Mouse (Mus musculus) MEL (cell line): ENCODE measurements around the gene Kif4. TPM values are rescaled to one million over a fixed set of nuclear protein-coding genes. Genes with fewer than 3 reads are reported as not detected.

ENCODE experiments used
- DNase-seq: peaks from one replicate; pipeline ENCODE4 v3.0.0; 2011; ENCODE audit warnings: low read depth, low spot score
- H3K27ac ChIP-seq: 2 replicates; pipeline ENCODE4 v1.5.1; 2012; ENCODE audit warnings: low read depth, mild to moderate bottlenecking, control low read depth, low read length, moderate library complexity; ENCODE audit not compliant: control insufficient read depth
- H3K27me3 ChIP-seq, 2 experiments: fragments of 150-350 bp in 1 of 2; sonication (generic) in 1 of 2; 2 replicates each; pipeline ENCODE4 v1.6.1; 2012; ENCODE audit warnings: low read length in 2 of 2, mild to moderate bottlenecking in 2 of 2, improper control_type of control experiment in 1 of 2, moderate library complexity in 1 of 2; ENCODE audit not compliant: insufficient read depth in 2 of 2, control insufficient read depth in 1 of 2
- H3K36me3 ChIP-seq, 2 experiments: 2 replicates each; pipeline ENCODE4 v1.6.1; 2012 to 2014; ENCODE audit warnings: low read length in 2 of 2, improper control_type of control experiment in 1 of 2, inconsistent platforms in 1 of 2, mild to moderate bottlenecking in 1 of 2; ENCODE audit not compliant: insufficient read depth in 2 of 2, control insufficient read depth in 1 of 2
- H3K4me1 ChIP-seq, 2 experiments: fragments of 150-350 bp in 1 of 2; sonication (generic) in 1 of 2; 2 replicates each; pipeline ENCODE4 v1.6.1; 2012; ENCODE audit warnings: low read length in 2 of 2, improper control_type of control experiment in 1 of 2, mild to moderate bottlenecking in 1 of 2; ENCODE audit not compliant: insufficient read depth in 2 of 2, control insufficient read depth in 1 of 2
- H3K4me3 ChIP-seq, 2 experiments: fragments of 150-350 bp in 1 of 2; sonication (generic) in 1 of 2; 2 replicates each; pipeline ENCODE4 v1.5.1; 2012; ENCODE audit warnings: low read depth in 2 of 2, low read length in 2 of 2, mild to moderate bottlenecking in 2 of 2, moderate library complexity in 2 of 2, control low read depth in 1 of 2, improper control_type of control experiment in 1 of 2; ENCODE audit not compliant: control insufficient read depth in 1 of 2, insufficient read depth in 1 of 2
- H3K79me2 ChIP-seq: 2 replicates; pipeline ENCODE4 v1.6.1; 2012; ENCODE audit warnings: mild to moderate bottlenecking, low read length, moderate library complexity; ENCODE audit not compliant: control insufficient read depth, poor library complexity, insufficient read depth
- H3K9ac ChIP-seq: 2 replicates; pipeline ENCODE4 v1.6.1; 2012; ENCODE audit warnings: low read depth, mild to moderate bottlenecking, control low read depth, low read length, moderate library complexity; ENCODE audit not compliant: control insufficient read depth, poor library complexity, severe bottlenecking
- H3K9me3 ChIP-seq: fragments of 150-350 bp; sonication (generic); replicated peaks from 2 replicates; pipeline ENCODE4 v1.6.1; 2012; ENCODE audit warnings: mild to moderate bottlenecking, low read length, improper control_type of control experiment, moderate library complexity; ENCODE audit not compliant: insufficient read depth
- CHD1 ChIP-seq: IDR thresholded peaks from 2 replicates; pipeline ENCODE4 v1.6.1; 2012; ENCODE audit warnings: low read depth, mild to moderate bottlenecking, inconsistent platforms, low read length, improper control_type of control experiment
- CTCF ChIP-seq, 3 experiments: IDR thresholded peaks in 2 of 3; conservative IDR thresholded peaks in 1 of 3; 2 replicates each; pipeline ENCODE4 v1.5.1; 2011 to 2012; ENCODE audit warnings: low read length in 3 of 3, low read depth in 2 of 3, mild to moderate bottlenecking in 2 of 3, improper control_type of control experiment in 1 of 3, inconsistent platforms in 1 of 3, mixed read lengths in 1 of 3, moderate library complexity in 1 of 3; ENCODE audit not compliant: control insufficient read depth in 1 of 3, insufficient read depth in 1 of 3, poor library complexity in 1 of 3, severe bottlenecking in 1 of 3
- E2F4 ChIP-seq: IDR thresholded peaks from 2 replicates; pipeline ENCODE4 v1.6.1; 2011; ENCODE audit warnings: low read depth, low read length, improper control_type of control experiment, borderline replicate concordance
- EP300 ChIP-seq, 2 experiments: IDR thresholded peaks; 2 replicates each; pipeline ENCODE4 v1.6.1; 2011; ENCODE audit warnings: improper control_type of control experiment in 2 of 2, low read length in 2 of 2, low read depth in 1 of 2, mild to moderate bottlenecking in 1 of 2
- GATA1 ChIP-seq: IDR thresholded peaks from 2 replicates; pipeline ENCODE4 v1.6.1; 2011; ENCODE audit warnings: low read depth, low read length, improper control_type of control experiment
- MAFK ChIP-seq: IDR thresholded peaks from 2 replicates; pipeline ENCODE4 v1.6.1; 2011; ENCODE audit warnings: low read depth, mild to moderate bottlenecking, low read length, improper control_type of control experiment, borderline replicate concordance
- MEF2A ChIP-seq: IDR thresholded peaks from 2 replicates; pipeline ENCODE4 v1.6.1; 2014; ENCODE audit warnings: low read depth, mild to moderate bottlenecking, inconsistent platforms, low read length, improper control_type of control experiment; ENCODE audit not compliant: poor library complexity, insufficient replicate concordance, severe bottlenecking; ENCODE audit errors: extremely low read depth
- MYC ChIP-seq: IDR thresholded peaks from 2 replicates; pipeline ENCODE4 v1.6.1; 2011; ENCODE audit warnings: low read depth, mild to moderate bottlenecking, low read length, improper control_type of control experiment, moderate library complexity
- NRF1 ChIP-seq: IDR thresholded peaks from 2 replicates; pipeline ENCODE4 v1.6.1; 2014; ENCODE audit warnings: low read depth, mild to moderate bottlenecking, inconsistent platforms, low read length, improper control_type of control experiment, moderate library complexity; ENCODE audit not compliant: poor library complexity, insufficient read depth, severe bottlenecking
- POLR2AphosphoS2 ChIP-seq: IDR thresholded peaks from 2 replicates; pipeline ENCODE4 v1.6.1; 2011; ENCODE audit warnings: low read length, improper control_type of control experiment
- RAD21 ChIP-seq: IDR thresholded peaks from 2 replicates; pipeline ENCODE4 v1.6.1; 2011; ENCODE audit warnings: mild to moderate bottlenecking, low read depth, low read length, improper control_type of control experiment
- SMC3 ChIP-seq: IDR thresholded peaks from 2 replicates; pipeline ENCODE4 v1.6.1; 2011; ENCODE audit warnings: low read depth, low read length, improper control_type of control experiment
- TBP ChIP-seq: IDR thresholded peaks from 2 replicates; pipeline ENCODE4 v1.8.0; 2011; ENCODE audit warnings: low read depth, low read length, improper control_type of control experiment
- UBTF ChIP-seq: IDR thresholded peaks from 2 replicates; pipeline ENCODE4 v1.6.1; 2012; ENCODE audit warnings: low read depth, mild to moderate bottlenecking, inconsistent platforms, low read length, improper control_type of control experiment, moderate library complexity, borderline replicate concordance; ENCODE audit not compliant: insufficient read depth
- ZC3H11A ChIP-seq: IDR thresholded peaks from 2 replicates; pipeline ENCODE4 v1.6.1; 2012; ENCODE audit warnings: low read depth, mild to moderate bottlenecking, inconsistent platforms, low read length, improper control_type of control experiment
- ZNF384 ChIP-seq: IDR thresholded peaks from 2 replicates; pipeline ENCODE4 v1.6.1; 2012; ENCODE audit warnings: low read depth, mild to moderate bottlenecking, inconsistent platforms, low read length, improper control_type of control experiment
- polyA plus RNA-seq, 2 experiments: library from polyadenylated mRNA; stranded (reverse) in 1 of 2; unstranded in 1 of 2; fragments of >175 nt in 1 of 2; fragments of >200 nt in 1 of 2; gene quantifications; 2 replicates each; pipeline versions ENCODE4 v1.2.1 to v1.2.4; 2012; ENCODE audit warnings: low replicate concordance in 2 of 2, low read depth in 1 of 2; ENCODE audit not compliant: insufficient read length in 2 of 2, insufficient read depth in 1 of 2, missing spikeins in 1 of 2
- total RNA-seq: library from RNA; depleted of rRNA; stranded (reverse); fragments of 300-350 nt; gene quantifications from 2 replicates; pipeline ENCODE4 v1.2.3, GENCODE M21; 2012

The Kif4 gene
- total and polyA plus RNA-seq, 3 experiments = 30.2 to 153 (median 35.2) TPM

- peaks cover 1 to 2% of the 10 kb centered on the region in 2 experiments; a peak in 2 of 4 replicates for H3K36me3 ChIP-seq
- H3K4me1 ChIP-seq = peaks cover 0 to 2% of the 10 kb centered on the region in 2 experiments; a peak in 1 of 4 replicates
Measured at GRCm38 (mm10) chrX:100652848-100653247, 27.3 kb downstream of the Kif4 start.

GRCm38 (mm10) chrX:100664825-100665224 lies 39.3 kb downstream of the Kif4 start:
- no peak for DNase-seq
- Histone ChIP-seq H3K9ac (no peak overlapping the region), H3K27me3 (no peaks in the 10 kb centered on the region), H3K36me3 (peaks cover 0 to 3% of the 10 kb centered on the region in 2 experiments; a peak in 1 of 4 replicates), H3K9me3 (no peaks in the 10 kb centered on the region), H3K4me3 (no peak overlapping the region), H3K4me1 (no peaks in the 10 kb centered on the region), H3K79me2 (no peaks in the 10 kb centered on the region), H3K27ac (no peak overlapping the region)
- TF ChIP-seq E2F4 (no peak), NRF1 (no peak), POLR2AphosphoS2 (no peak)

More at GRCm38 (mm10) chrX:100652848-100653247, 27.3 kb downstream of the Kif4 start:
- no peaks in the 10 kb centered on the region for H3K9me3 ChIP-seq
- no peak overlapping the region for H3K4me3 ChIP-seq
- H3K79me2 ChIP-seq = no peaks in the 10 kb centered on the region; the same call in 1 of the 2 replicates
- DNase-seq = peak; percentile 24
- H3K27me3 ChIP-seq = no peaks in the 10 kb centered on the region
- no peak overlapping the region for H3K9ac ChIP-seq
- TF ChIP-seq SMC3 (peak; percentile 19; the same call in 1 of the 2 replicates), MAFK (no peak), CTCF (IDR thresholded peaks at IDR 0.05 in 2 of 3, conservative IDR thresholded peaks at IDR 0.05 in 1 of 3; ENCODE audit: control insufficient read depth in 1 of 3, insufficient read depth in 1 of 3, low read depth in 2 of 3, low read length in 3 of 3, poor library complexity in 1 of 3, severe bottlenecking in 1 of 3) (peak in 2 of 3 experiments; percentile 4 to 47; a peak in 2 of 6 replicates)
- H3K27ac ChIP-seq = no peak overlapping the region

- Histone ChIP-seq H3K9ac (no peak overlapping the region), H3K79me2 (no peaks in the 10 kb centered on the region), H3K4me1 (no peaks in the 10 kb centered on the region), H3K27ac (no peak overlapping the region), H3K4me3 (no peak overlapping the region), H3K36me3 (peaks cover 0 to 6% of the 10 kb centered on the region in 2 experiments; a peak in 2 of 4 replicates), H3K27me3 (no peaks in the 10 kb centered on the region), H3K9me3 (no peaks in the 10 kb centered on the region)
- TF ChIP-seq TBP (no peak), ZNF384 (no peak), ZC3H11A (no peak), UBTF (no peak), E2F4 (no peak), NRF1 (no peak), EP300 (IDR thresholded peaks at IDR 0.05; ENCODE audit: low read depth in 1 of 2, low read length in 2 of 2) (no peak), GATA1 (no peak), MEF2A (no peak), MYC (no peak), RAD21 (no peak), CHD1 (no peak)
- no peak for DNase-seq
Measured at GRCm38 (mm10) chrX:100678204-100678603, 52.7 kb downstream of the Kif4 start.
